ENCODE assay signal across 24 mouse cellular contexts in genomic region chr12:28780180-28780579, GRCm38 (mm10). TPM values are rescaled to one million over a fixed set of nuclear protein-coding genes. Genes with fewer than 3 reads are reported as not detected.
DNase-seq lines count a peak whose midpoint lies in the region; ATAC-seq lines count a peak whose summit lies in the region.
"Had no signal": no experiment of that assay in that cellular context is flagged by ENCODE, and none has a peak within 500 bp of the region (broad histone marks: within the 10 kb centered on the region; RNA-seq: fewer than 3 reads in every experiment).

No protein-coding gene starts in this region.

- WGBS in hindbrain, embryonic 10.5 days, result 86% methylated on average over 7 of the region's 7 CpGs
- WGBS in hindbrain, embryonic 14.5 days, result 57% methylated on average over 7 of the region's 7 CpGs
- WGBS in midbrain, embryonic 10.5 days, result 87% methylated on average over 7 of the region's 7 CpGs
- 74% methylated on average over 7 of the region's 7 CpGs for WGBS in midbrain, embryonic 14.5 days
- WGBS in embryonic facial prominence, embryonic 10.5 days, result 90% methylated on average over 7 of the region's 7 CpGs
- WGBS in neural tube, embryonic 13.5 days, result 28% methylated on average over 7 of the region's 7 CpGs

- no peaks in the 10 kb centered on the region for H3K27me3 ChIP-seq in hindbrain, embryonic 10.5 days (ENCODE audit: insufficient read depth, poor library complexity, severe bottlenecking)
- H3K27me3 ChIP-seq in hindbrain, embryonic 14.5 days (ENCODE audit: control insufficient read depth, insufficient read depth, low read length), result no peaks in the 10 kb centered on the region
- no peaks in the 10 kb centered on the region for H3K27me3 ChIP-seq in midbrain, embryonic 10.5 days (ENCODE audit: low read depth, poor library complexity, severe bottlenecking)
- H3K27me3 ChIP-seq in midbrain, embryonic 14.5 days (ENCODE audit: control insufficient read depth, insufficient read depth, low read length), result no peaks in the 10 kb centered on the region
- H3K27me3 ChIP-seq in embryonic facial prominence, embryonic 10.5 days (replicated peaks; ENCODE audit: low read depth, poor library complexity, severe bottlenecking), result no peaks in the 10 kb centered on the region
- H3K27me3 ChIP-seq in neural tube, embryonic 13.5 days, result no peaks in the 10 kb centered on the region
- H3K27me3 ChIP-seq: embryonic facial prominence, embryonic 15.5 days; heart, embryonic 15.5 days had no signal

- peak overlapping the region; percentile 54 for H3K27ac ChIP-seq in hindbrain, embryonic 10.5 days
- no peak overlapping the region for H3K27ac ChIP-seq in hindbrain, embryonic 14.5 days
- H3K27ac ChIP-seq in midbrain, embryonic 10.5 days (replicated peaks), result peak overlapping the region; percentile 69
- no peak overlapping the region for H3K27ac ChIP-seq in midbrain, embryonic 14.5 days (replicated peaks; ENCODE audit: low read depth, low read length)
- 0 out of 2 replicates have a peak overlapping the region, but pooled peaks have one; percentile 24 for H3K27ac ChIP-seq in embryonic facial prominence, embryonic 10.5 days (replicated peaks)
- H3K27ac ChIP-seq in neural tube, embryonic 13.5 days (replicated peaks), result peak overlapping the region; percentile 70
- H3K27ac ChIP-seq: embryonic facial prominence, embryonic 15.5 days; forebrain, embryonic 10.5 days; heart, embryonic 10.5 days; heart, embryonic 15.5 days had no signal

- no peak overlapping the region for H3K4me2 ChIP-seq in hindbrain, embryonic 14.5 days (replicated peaks)
- no peak overlapping the region for H3K4me2 ChIP-seq in midbrain, embryonic 14.5 days (ENCODE audit: low read length)
- H3K4me2 ChIP-seq in neural tube, embryonic 13.5 days, result no peak overlapping the region
- H3K4me2 ChIP-seq: embryonic facial prominence, embryonic 15.5 days; heart, embryonic 15.5 days had no signal

- peaks cover 55% of the 10 kb centered on the region for H3K4me1 ChIP-seq in hindbrain, embryonic 10.5 days (replicated peaks)
- peaks cover 28% of the 10 kb centered on the region for H3K4me1 ChIP-seq in hindbrain, embryonic 14.5 days (replicated peaks; ENCODE audit: control insufficient read depth, insufficient read depth, low read length)
- H3K4me1 ChIP-seq in midbrain, embryonic 10.5 days, result peaks cover 59% of the 10 kb centered on the region
- peaks cover 19% of the 10 kb centered on the region for H3K4me1 ChIP-seq in midbrain, embryonic 14.5 days (ENCODE audit: control insufficient read depth, insufficient read depth, low read length)
- peaks cover 30% of the 10 kb centered on the region for H3K4me1 ChIP-seq in embryonic facial prominence, embryonic 10.5 days
- H3K4me1 ChIP-seq in neural tube, embryonic 13.5 days (replicated peaks), result peaks cover 60% of the 10 kb centered on the region
- H3K4me1 ChIP-seq: embryonic facial prominence, embryonic 15.5 days; heart, embryonic 15.5 days had no signal

- H3K36me3 ChIP-seq in hindbrain, embryonic 10.5 days, result no peaks in the 10 kb centered on the region
- H3K36me3 ChIP-seq in hindbrain, embryonic 14.5 days (replicated peaks; ENCODE audit: control insufficient read depth, insufficient read depth), result no peaks in the 10 kb centered on the region
- H3K36me3 ChIP-seq in midbrain, embryonic 10.5 days, result no peaks in the 10 kb centered on the region
- H3K36me3 ChIP-seq in midbrain, embryonic 14.5 days (ENCODE audit: control insufficient read depth, insufficient read depth, low read length), result no peaks in the 10 kb centered on the region
- H3K36me3 ChIP-seq in embryonic facial prominence, embryonic 10.5 days (replicated peaks), result no peaks in the 10 kb centered on the region
- no peaks in the 10 kb centered on the region for H3K36me3 ChIP-seq in neural tube, embryonic 13.5 days
- H3K36me3 ChIP-seq: embryonic facial prominence, embryonic 15.5 days; forebrain, embryonic 10.5 days; heart, embryonic 10.5 days; heart, embryonic 15.5 days had no signal

- no peak overlapping the region for H3K4me3 ChIP-seq in hindbrain, embryonic 10.5 days
- H3K4me3 ChIP-seq in hindbrain, embryonic 14.5 days (replicated peaks; ENCODE audit: low read length), result no peak overlapping the region
- no peak overlapping the region for H3K4me3 ChIP-seq in midbrain, embryonic 10.5 days
- no peak overlapping the region for H3K4me3 ChIP-seq in midbrain, embryonic 14.5 days (replicated peaks; ENCODE audit: low read depth, low read length)
- H3K4me3 ChIP-seq in embryonic facial prominence, embryonic 10.5 days, result no peak overlapping the region
- no peak overlapping the region for H3K4me3 ChIP-seq in neural tube, embryonic 13.5 days
- H3K4me3 ChIP-seq: embryonic facial prominence, embryonic 15.5 days; erythroblast, embryonic 14.5 days; forebrain, embryonic 10.5 days; heart, embryonic 10.5 days; heart, embryonic 15.5 days had no signal

- no peak for DNase-seq in hindbrain, embryonic 10.5 days (ENCODE audit: low spot score)
- no peak for DNase-seq in hindbrain, embryonic 14.5 days (ENCODE audit: low spot score)
- no peak for DNase-seq in midbrain, embryonic 10.5 days (ENCODE audit: low spot score)
- no peak for DNase-seq in midbrain, embryonic 14.5 days
- no peak for DNase-seq in embryonic facial prominence, embryonic 10.5 days (ENCODE audit: low spot score)
- no peak for DNase-seq in urinary bladder, postnatal 4 days (ENCODE audit: low spot score in 2 of 2)
- DNase-seq: adrenal gland, adult 8-10 months; adrenal gland, postnatal 36 days; B cell, adult 2 months; cerebellum, adult 2 months; cerebellum, postnatal 10 days; gastrocnemius, postnatal 10 days; heart, adult 18-20 months; heart, postnatal 14 days had no signal

- ATAC-seq in hindbrain, embryonic 14.5 days (ENCODE audit: low FRiP score), result no peak
- ATAC-seq in midbrain, embryonic 14.5 days (ENCODE audit: low FRiP score, low TSS enrichment), result no peak
- peak; percentile 69 for ATAC-seq in neural tube, embryonic 13.5 days (ENCODE audit: low read depth)
- no peak for ATAC-seq in monocyte, adult 5-6 weeks (replicated peaks; ENCODE audit: insufficient number of reproducible peaks, low FRiP score, low TSS enrichment, poor library complexity, severe bottlenecking)
- ATAC-seq: CD4-positive, CD25-positive, alpha-beta regulatory T cell, adult 4 months; forebrain, embryonic 16.5 days had no signal

- H3K9me3 ChIP-seq in hindbrain, embryonic 10.5 days, result no peaks in the 10 kb centered on the region
- no peaks in the 10 kb centered on the region for H3K9me3 ChIP-seq in hindbrain, embryonic 14.5 days (ENCODE audit: control insufficient read depth, low read length)
- H3K9me3 ChIP-seq in midbrain, embryonic 10.5 days (replicated peaks), result no peaks in the 10 kb centered on the region
- H3K9me3 ChIP-seq in midbrain, embryonic 14.5 days (ENCODE audit: control insufficient read depth, low read length), result no peaks in the 10 kb centered on the region
- no peaks in the 10 kb centered on the region for H3K9me3 ChIP-seq in embryonic facial prominence, embryonic 10.5 days
- no peaks in the 10 kb centered on the region for H3K9me3 ChIP-seq in neural tube, embryonic 13.5 days
- H3K9me3 ChIP-seq: embryonic facial prominence, embryonic 15.5 days; forebrain, embryonic 10.5 days; G1E; heart, embryonic 10.5 days; heart, embryonic 15.5 days had no signal

- H3K9ac ChIP-seq in hindbrain, embryonic 14.5 days, result no peak overlapping the region
- no peak overlapping the region for H3K9ac ChIP-seq in midbrain, embryonic 14.5 days (replicated peaks; ENCODE audit: low read length)
- H3K9ac ChIP-seq in neural tube, embryonic 13.5 days, result no peak overlapping the region
- H3K9ac ChIP-seq: embryonic facial prominence, embryonic 15.5 days; heart, embryonic 15.5 days had no signal

RNA-seq across cellular contexts. Expression of gene Eipr1, which starts 28.6 kb away (rescaled TPM):
- 44.2 and 55.2 TPM in 2 replicates for polyA plus RNA-seq in hindbrain, embryonic 10.5 days (2016; fragmentation: Nextera tagmentation; extraction: Ambion mirVana)
- 68.2 and 75.3 TPM in 2 replicates for polyA plus RNA-seq in hindbrain, embryonic 14.5 days (2014; fragmentation: Nextera tagmentation; extraction: Ambion mirVana)
- 45.5 and 48.0 TPM in 2 replicates for polyA plus RNA-seq in midbrain, embryonic 10.5 days (2016; fragmentation: Nextera tagmentation; extraction: Ambion mirVana)
- polyA plus RNA-seq in midbrain, embryonic 14.5 days (2014; fragmentation: Nextera tagmentation; extraction: Ambion mirVana), result 77.0 and 80.4 TPM in 2 replicates
- polyA plus RNA-seq in embryonic facial prominence, embryonic 10.5 days (2016; fragmentation: Nextera tagmentation; extraction: Ambion mirVana), result 43.4 and 44.5 TPM in 2 replicates
- polyA plus RNA-seq in neural tube, embryonic 13.5 days (2015; fragmentation: Nextera tagmentation; extraction: Ambion mirVana), result 59.9 and 69.6 TPM in 2 replicates
- 16.4 to 40.7 TPM (median 25.3 TPM) in 3 replicates for total RNA-seq in monocyte, adult 5-6 weeks (2017)

RNA-seq across cellular contexts. Expression of gene Trappc12, which starts 29.9 kb away (rescaled TPM):
- polyA plus RNA-seq in hindbrain, embryonic 10.5 days (2016; fragmentation: Nextera tagmentation; extraction: Ambion mirVana), result 35.3 and 38.1 TPM in 2 replicates
- 39.1 and 41.3 TPM in 2 replicates for polyA plus RNA-seq in hindbrain, embryonic 14.5 days (2014; fragmentation: Nextera tagmentation; extraction: Ambion mirVana)
- 36.3 and 40.1 TPM in 2 replicates for polyA plus RNA-seq in midbrain, embryonic 10.5 days (2016; fragmentation: Nextera tagmentation; extraction: Ambion mirVana)
- 43.3 and 49.8 TPM in 2 replicates for polyA plus RNA-seq in midbrain, embryonic 14.5 days (2014; fragmentation: Nextera tagmentation; extraction: Ambion mirVana)
- 35.6 and 35.7 TPM in 2 replicates for polyA plus RNA-seq in embryonic facial prominence, embryonic 10.5 days (2016; fragmentation: Nextera tagmentation; extraction: Ambion mirVana)
- 36.5 and 40.5 TPM in 2 replicates for polyA plus RNA-seq in neural tube, embryonic 13.5 days (2015; fragmentation: Nextera tagmentation; extraction: Ambion mirVana)
- 31.9 to 49.2 TPM (median 37.4 TPM) in 3 replicates for total RNA-seq in monocyte, adult 5-6 weeks (2017)

Comparison
In these comparisons a context has a peak if more than half of its experiments do, and no peak if none do; other contexts are left out.
1. H3K27ac ChIP-seq: peak in hindbrain, embryonic 10.5 days (single experiment), midbrain, embryonic 10.5 days (single experiment), embryonic facial prominence, embryonic 10.5 days (single experiment) and neural tube, embryonic 13.5 days (single experiment); none in hindbrain, embryonic 14.5 days (single experiment) and midbrain, embryonic 14.5 days (single experiment).